Mouse (Mus musculus): ENCODE data around the gene Cln6. TPM values are rescaled to one million over a fixed set of nuclear protein-coding genes. Genes with fewer than 3 reads are reported as not detected.

Cln6 gene
- 4.8 TPM for polyA plus RNA-seq (2017; shearing (Covaris generic))

DNA sequence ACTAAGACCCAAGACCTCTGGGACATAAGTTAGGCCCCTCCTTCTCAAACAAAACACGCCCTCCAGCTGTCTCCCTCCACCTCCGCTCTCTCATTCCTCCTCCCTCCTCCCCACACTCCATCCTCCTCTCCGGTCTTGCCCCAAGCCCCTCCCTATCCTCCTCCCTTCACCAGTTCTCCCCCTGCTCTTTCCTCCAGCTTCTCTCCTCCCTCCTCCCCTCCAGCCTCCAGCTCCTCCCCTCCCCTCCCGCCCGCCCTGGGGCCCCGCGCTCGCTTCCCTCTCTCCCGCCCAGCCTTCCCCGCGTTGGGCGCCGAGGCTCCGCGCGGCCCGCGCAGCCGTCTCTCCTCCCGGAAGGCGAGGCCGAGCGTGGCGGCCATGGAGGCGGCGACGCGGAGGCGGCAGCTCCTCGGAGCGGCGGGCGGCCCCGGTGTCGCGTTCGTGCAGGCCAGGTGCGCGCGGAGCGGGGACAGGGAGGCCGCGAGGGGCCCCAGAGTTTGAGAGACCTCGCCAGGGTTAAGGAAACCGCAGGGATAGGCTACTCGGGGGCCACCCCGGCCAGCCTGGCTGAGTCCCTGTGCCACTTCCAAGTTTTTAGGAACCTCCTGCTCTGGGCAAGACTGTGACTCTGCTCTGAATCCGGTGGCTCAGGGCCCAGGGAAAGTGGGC, at the start of gene Cln6:
Gene Cln6 (plus strand): TSS at position 280 of the 666 bp plus-strand sequence.

DNA sequence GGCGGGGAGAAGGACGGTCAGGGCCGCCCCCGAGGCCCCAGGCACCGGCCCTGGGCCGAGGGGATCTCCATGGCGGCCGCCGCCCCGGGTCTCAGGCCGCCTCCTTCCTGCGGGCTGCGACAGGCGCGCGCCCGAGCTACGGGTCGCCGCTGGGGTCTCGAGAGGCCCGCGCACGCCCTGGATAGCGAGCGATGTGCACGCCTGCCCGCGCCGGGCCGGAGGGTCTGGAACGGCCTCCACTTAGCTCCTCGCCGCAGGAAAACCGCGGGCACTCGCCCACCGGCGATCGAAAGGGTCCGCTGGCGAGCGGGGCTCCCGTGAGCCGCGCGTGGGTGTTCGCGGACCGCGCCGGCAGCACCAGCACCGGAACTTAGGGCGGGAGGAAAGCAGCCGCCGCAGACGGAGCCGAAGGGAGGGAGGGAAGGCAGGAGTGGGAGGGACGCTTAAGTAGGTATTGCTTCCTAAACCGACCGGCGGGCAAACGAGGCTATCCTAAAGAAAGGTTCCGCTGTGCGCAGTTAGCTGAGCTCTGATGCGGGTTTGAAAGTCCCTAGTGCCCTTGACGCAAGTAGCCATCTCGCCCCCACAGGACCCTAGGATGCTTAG, 27.0 kb upstream of the Cln6 start, which contains the start of gene Fem1b:
Gene Fem1b (minus strand): TSS at position 419 of the 606 bp plus-strand sequence.

DNA sequence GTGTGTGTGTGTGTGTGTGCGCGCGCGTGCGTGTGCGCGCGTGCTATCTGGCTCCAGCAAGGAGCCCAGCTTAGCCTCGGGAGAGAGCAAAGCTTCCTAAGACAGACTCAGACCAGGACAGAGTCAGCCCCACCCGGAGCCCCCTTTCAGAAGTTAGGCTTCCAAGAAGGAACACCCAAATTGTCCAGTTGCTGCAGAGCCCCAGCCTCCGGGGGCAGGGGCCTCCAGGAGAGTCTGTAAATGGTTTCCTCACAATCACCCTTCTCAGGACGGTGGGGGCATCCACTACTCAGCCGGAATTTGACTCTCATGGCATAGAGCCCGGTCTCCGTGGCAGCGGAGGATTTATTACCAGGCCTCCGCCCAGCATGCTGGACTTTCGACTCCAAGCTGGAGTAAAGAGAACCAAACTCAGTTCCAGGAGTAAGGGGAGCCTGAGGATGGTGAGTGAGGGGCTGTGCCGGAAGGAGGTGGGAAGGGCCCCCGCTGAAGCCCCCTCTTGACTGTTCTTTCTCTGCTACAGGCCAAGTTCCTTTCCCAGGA, 19.2 kb downstream of the Cln6 start, which contains the start of gene Calml4:
Gene Calml4 (plus strand): TSS at position 362 of the 543 bp plus-strand sequence.

Other genes with a start within 250 kb of the Cln6 start
- 0.09 TPM for gene Itga11, start 161.0 kb upstream of the Cln6 start, polyA plus RNA-seq (2017; shearing (Covaris generic))
- 7.6 TPM for gene Fem1b, start 26.9 kb upstream of the Cln6 start, polyA plus RNA-seq (2017; shearing (Covaris generic))
- 0.54 TPM for gene Calml4, start 19.3 kb downstream of the Cln6 start, polyA plus RNA-seq (2017; shearing (Covaris generic))
- gene Pias1, start 149.1 kb downstream of the Cln6 start, polyA plus RNA-seq (2017; shearing (Covaris generic)) = 149 TPM

All from inflammation-experienced regulatory T-cells, adult 16 weeks (primary cell).